7 mouse cellular contexts compared by ENCODE assay signal in genomic region chr19:44248081-44248853, GRCm38 (mm10). TPM values are rescaled to one million over a fixed set of nuclear protein-coding genes. Genes with fewer than 3 reads are reported as not detected.
DNase-seq lines count a peak whose midpoint lies in the region; ATAC-seq lines count a peak whose summit lies in the region.

No protein-coding gene starts in this region.

- DNase-seq in adrenal gland, adult 18-20 months (ENCODE audit: low spot score in 2 of 2): peak; percentile 82 to 84
- DNase-seq in embryo, embryonic 11 days: peak; percentile 100
- DNase-seq in gastrocnemius, postnatal 25 days: peak; percentile 96
- peak; percentile 89 to 93 for DNase-seq in left cerebral cortex, postnatal 25 days (ENCODE audit: low spot score in 2 of 2)
- DNase-seq in midbrain, embryonic 10.5 days (ENCODE audit: low spot score): peak; percentile 99
- DNase-seq in right cerebral cortex, postnatal 4 days: peak; percentile 87

- intact Hi-C loops in left cerebral cortex, postnatal 25 days (cut with DNase I): loop anchor here (1.0 to 5.0 kb wide), 2 partner anchors 46 to 169 kb away; no protein-coding TSS in a partner anchor

- peak; percentile 97 for ATAC-seq in intestine, embryonic 15.5 days

- peak overlapping the region; percentile 94 for H3K27ac ChIP-seq in intestine, embryonic 15.5 days
- H3K27ac ChIP-seq in midbrain, embryonic 10.5 days (replicated peaks): peak overlapping the region; percentile 92

- H3K4me1 ChIP-seq in intestine, embryonic 15.5 days (replicated peaks): peaks cover 31% of the 10 kb centered on the region
- peaks cover 38% of the 10 kb centered on the region for H3K4me1 ChIP-seq in midbrain, embryonic 10.5 days

- peak overlapping the region; percentile 59 for H3K9ac ChIP-seq in intestine, embryonic 15.5 days

- peak overlapping the region; percentile 40 for H3K4me3 ChIP-seq in intestine, embryonic 15.5 days (replicated peaks)
- H3K4me3 ChIP-seq in midbrain, embryonic 10.5 days: peak overlapping the region; percentile 61

- H3K36me3 ChIP-seq in intestine, embryonic 15.5 days: no peaks in the 10 kb centered on the region
- no peaks in the 10 kb centered on the region for H3K36me3 ChIP-seq in midbrain, embryonic 10.5 days

- no peaks in the 10 kb centered on the region for H3K27me3 ChIP-seq in intestine, embryonic 15.5 days (replicated peaks)
- peaks cover 15% of the 10 kb centered on the region for H3K27me3 ChIP-seq in midbrain, embryonic 10.5 days (ENCODE audit: low read depth, poor library complexity, severe bottlenecking)

- 2% methylated on average over 36 of the region's 36 CpGs for WGBS in intestine, embryonic 15.5 days
- 4% methylated on average over 36 of the region's 36 CpGs for WGBS in midbrain, embryonic 10.5 days

- no peaks in the 10 kb centered on the region for H3K9me3 ChIP-seq in intestine, embryonic 15.5 days
- H3K9me3 ChIP-seq in midbrain, embryonic 10.5 days (replicated peaks): no peaks in the 10 kb centered on the region

- H3K4me2 ChIP-seq in intestine, embryonic 15.5 days (replicated peaks): peak overlapping the region; percentile 80

RNA-seq across cellular contexts. Expression of gene Scd3, which starts 45.2 kb away (rescaled TPM):
- under 1 TPM in 1 of 2 experiments, not detected in 1; 0.22 TPM for total RNA-seq in adrenal gland, adult 18-20 months (2021)
- not detected for total RNA-seq in gastrocnemius, postnatal 25 days (2021)
- 0.15 and 0.54 TPM in 2 replicates for polyA plus RNA-seq in intestine, embryonic 15.5 days (2015; fragmentation: Nextera tagmentation; extraction: Ambion mirVana)
- 1 to 10 TPM; 2.2 to 3.2 TPM for total RNA-seq in left cerebral cortex, postnatal 25 days (2021)
- 0.17 and 0.30 TPM in 2 replicates for polyA plus RNA-seq in midbrain, embryonic 10.5 days (2016; fragmentation: Nextera tagmentation; extraction: Ambion mirVana)

RNA-seq across cellular contexts. Expression of gene Scd2, which starts 45.2 kb away (rescaled TPM):
- 100 to 1,000 TPM; 836 to 847 TPM for total RNA-seq in adrenal gland, adult 18-20 months (2021)
- 10 to 100 TPM; 11.8 to 12.5 TPM for total RNA-seq in gastrocnemius, postnatal 25 days (2021)
- polyA plus RNA-seq in intestine, embryonic 15.5 days (2015; fragmentation: Nextera tagmentation; extraction: Ambion mirVana): 417 and 432 TPM in 2 replicates
- 100 to 1,000 TPM; 585 to 640 TPM for total RNA-seq in left cerebral cortex, postnatal 25 days (2021)
- 326 and 382 TPM in 2 replicates for polyA plus RNA-seq in midbrain, embryonic 10.5 days (2016; fragmentation: Nextera tagmentation; extraction: Ambion mirVana)

RNA-seq across cellular contexts. Expression of gene Pkd2l1, which starts 56.0 kb away (rescaled TPM):
- not detected for total RNA-seq in adrenal gland, adult 18-20 months (2021)
- total RNA-seq in gastrocnemius, postnatal 25 days (2021): not detected
- not detected in 2 replicates for polyA plus RNA-seq in intestine, embryonic 15.5 days (2015; fragmentation: Nextera tagmentation; extraction: Ambion mirVana)
- under 1 TPM; 0.14 to 0.16 TPM for total RNA-seq in left cerebral cortex, postnatal 25 days (2021)
- 0.15 TPM in 1 of 2 replicates, not detected in the other for polyA plus RNA-seq in midbrain, embryonic 10.5 days (2016; fragmentation: Nextera tagmentation; extraction: Ambion mirVana)

Comparison
In these comparisons a context has a peak if more than half of its experiments do, and no peak if none do; other contexts are left out.
1. Peak in every context shown above with its lines: DNase-seq, ATAC-seq, H3K4me3 ChIP-seq and H3K27ac ChIP-seq.
2. RNA of gene Scd2, which starts 45.2 kb away (total RNA-seq): 836 to 847 TPM in adrenal gland, adult 18-20 months and 585 to 640 TPM in left cerebral cortex, postnatal 25 days; 11.8 to 12.5 TPM in gastrocnemius, postnatal 25 days; every median in the first group is over 10 times any median in the second.